Mouse (Mus musculus): Measurements from ENCODE around the gene Rhobtb3. TPM values are rescaled to one million over a fixed set of nuclear protein-coding genes. Genes with fewer than 3 reads are reported as not detected.

Rhobtb3 gene
- polyA plus RNA-seq, 1 experiment: 0.61 TPM

DNA sequence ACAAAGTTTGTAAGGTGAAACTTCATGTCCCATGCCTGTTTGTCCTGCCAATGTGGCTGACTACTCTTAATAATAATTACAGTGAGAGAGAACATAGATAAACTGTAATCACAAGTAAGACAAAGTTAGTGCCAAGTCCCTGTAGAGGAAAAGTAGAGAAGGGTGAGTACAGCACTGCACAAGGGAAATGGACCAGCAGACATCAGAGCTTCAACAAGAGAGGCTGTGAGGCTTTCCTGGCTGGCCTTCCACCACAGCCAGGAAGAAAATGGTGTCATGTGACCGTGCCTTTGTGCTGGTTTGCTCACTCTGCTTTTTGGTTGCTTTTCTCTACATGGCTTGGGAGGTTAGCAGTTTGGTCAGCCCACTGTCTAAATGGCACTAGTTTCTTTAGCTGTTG, 31.9 kb upstream of the Rhobtb3 start:
- TF ChIP-seq POLR2A (IDR thresholded peaks at IDR 0.05; ENCODE audit: control insufficient read depth, extremely low read depth, insufficient read depth, low read length, poor library complexity) (no peak), CTCF (IDR thresholded peaks at IDR 0.05; ENCODE audit: borderline replicate concordance, control insufficient read depth, extremely low read depth, insufficient read depth, low read length, poor library complexity) (no peak)
- Histone ChIP-seq H3K36me3 (ENCODE audit: control insufficient read depth, insufficient read depth, low read length) (no peaks in the 10 kb centered on the region), H3K27me3 (ENCODE audit: control insufficient read depth, insufficient read depth, low read length) (no peaks in the 10 kb centered on the region), H3K4me1 (replicated peaks; ENCODE audit: control insufficient read depth, insufficient read depth, low read length) (no peaks in the 10 kb centered on the region), H3K27ac (ENCODE audit: control insufficient read depth, insufficient read depth, low read length) (no peak overlapping the region), H3K4me3 (ENCODE audit: control insufficient read depth, insufficient read depth, low read length) (no peak overlapping the region)
- 67% methylated on average over 1 of the region's 1 CpGs for WGBS
- no peak for DNase-seq

DNA sequence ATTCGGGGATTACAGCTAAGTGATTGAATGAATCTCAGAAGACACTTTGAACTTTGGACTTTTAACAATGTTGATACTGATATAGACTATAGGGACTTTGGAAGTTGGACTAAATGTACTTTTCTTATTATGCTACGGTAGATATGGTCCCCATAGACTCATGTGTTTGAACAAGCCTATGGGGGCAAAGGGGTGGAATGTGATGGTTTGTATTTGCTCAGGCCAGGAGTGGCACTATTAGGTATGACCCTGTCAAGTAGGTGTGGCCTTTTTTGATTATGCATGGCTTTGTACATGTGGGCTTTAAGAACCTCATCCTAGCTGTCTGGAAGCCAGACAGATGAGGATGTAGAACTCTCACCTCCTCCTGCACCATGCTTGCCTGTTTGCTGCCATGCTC, 30.8 kb upstream of the Rhobtb3 start:
- H3K27me3 ChIP-seq (ENCODE audit: control insufficient read depth, insufficient read depth, low read length): no peaks in the 10 kb centered on the region
- DNase-seq: no peak
- no peak overlapping the region for H3K27ac ChIP-seq (ENCODE audit: control insufficient read depth, insufficient read depth, low read length)
- no peaks in the 10 kb centered on the region for H3K36me3 ChIP-seq (ENCODE audit: control insufficient read depth, insufficient read depth, low read length)
- WGBS: 87% methylated on average over 2 of the region's 2 CpGs
- no peak for TF ChIP-seq POLR2A (IDR thresholded peaks at IDR 0.05; ENCODE audit: control insufficient read depth, extremely low read depth, insufficient read depth, low read length, poor library complexity)
- no peak for TF ChIP-seq CTCF (IDR thresholded peaks at IDR 0.05; ENCODE audit: borderline replicate concordance, control insufficient read depth, extremely low read depth, insufficient read depth, low read length, poor library complexity)
- no peak overlapping the region for H3K4me3 ChIP-seq (ENCODE audit: control insufficient read depth, insufficient read depth, low read length)
- H3K4me1 ChIP-seq (replicated peaks; ENCODE audit: control insufficient read depth, insufficient read depth, low read length): no peaks in the 10 kb centered on the region

DNA sequence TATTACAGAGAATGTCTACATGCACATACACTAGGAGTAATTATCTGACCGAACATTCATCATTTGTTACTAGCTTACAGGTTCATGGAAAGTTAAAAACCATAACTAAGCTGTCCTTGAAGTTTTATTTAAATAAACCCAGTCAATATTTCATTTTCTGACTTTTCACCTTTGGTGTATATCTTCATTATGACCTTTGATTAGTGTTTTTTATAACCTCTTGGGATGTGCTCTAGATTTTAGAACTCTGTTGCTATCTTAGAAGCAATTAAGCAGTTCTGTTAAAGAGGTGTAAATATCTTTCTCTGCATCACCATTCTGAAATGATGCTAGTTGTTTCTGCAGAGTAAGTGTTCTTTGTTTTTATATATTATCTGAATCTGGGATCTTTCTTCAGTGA, 23.1 kb upstream of the Rhobtb3 start, which contains the start of gene Spata9:
TSS of gene Spata9 (plus strand) at position 301 of the 400 bp plus-strand sequence.
- WGBS: 89% methylated on average over 1 of the region's 1 CpGs
- Histone ChIP-seq H3K4me3 (ENCODE audit: control insufficient read depth, insufficient read depth, low read length) (no peak within 1 kb of the TSS), H3K4me1 (replicated peaks; ENCODE audit: control insufficient read depth, insufficient read depth, low read length) (no peaks in the 10 kb centered on the region), H3K36me3 (ENCODE audit: control insufficient read depth, insufficient read depth, low read length) (no peaks in the 10 kb centered on the region), H3K27ac (ENCODE audit: control insufficient read depth, insufficient read depth, low read length) (no peak within 1 kb of the TSS), H3K27me3 (ENCODE audit: control insufficient read depth, insufficient read depth, low read length) (no peaks in the 10 kb centered on the region)
- TF ChIP-seq POLR2A (IDR thresholded peaks at IDR 0.05; ENCODE audit: control insufficient read depth, extremely low read depth, insufficient read depth, low read length, poor library complexity) (no peak), CTCF (IDR thresholded peaks at IDR 0.05; ENCODE audit: borderline replicate concordance, control insufficient read depth, extremely low read depth, insufficient read depth, low read length, poor library complexity) (no peak)
- DNase-seq: no peak

DNA sequence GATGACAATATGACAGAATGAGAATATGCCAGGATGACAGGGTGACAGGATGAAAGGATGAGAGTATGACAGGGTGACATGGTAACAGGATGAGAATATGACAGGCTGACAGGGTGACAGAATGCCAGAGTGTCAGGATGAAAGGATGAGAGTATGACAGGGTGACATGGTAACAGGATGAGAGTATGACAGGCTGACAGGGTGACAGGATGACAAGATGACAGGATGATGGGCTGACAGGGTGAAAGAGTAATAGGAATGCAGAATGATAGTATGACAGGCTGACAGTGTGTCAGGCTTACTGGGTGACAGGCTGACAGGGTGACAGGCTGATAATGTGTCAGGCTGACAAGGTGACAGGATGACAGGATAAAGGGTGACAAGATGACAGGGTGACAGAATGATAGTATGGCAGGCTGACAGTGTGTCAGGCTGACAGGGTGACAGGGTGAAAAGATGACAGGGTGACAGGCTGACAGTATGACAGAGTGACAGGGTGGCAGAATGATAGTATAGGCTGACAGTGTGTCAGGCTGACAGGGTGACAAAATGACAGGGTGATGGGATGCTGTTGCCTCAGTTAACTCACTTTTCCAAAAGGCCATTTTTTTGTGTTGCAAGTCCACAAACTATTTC, 11.8 kb upstream of the Rhobtb3 start:
- no peaks in the 10 kb centered on the region for H3K27me3 ChIP-seq (ENCODE audit: control insufficient read depth, insufficient read depth, low read length)
- no peak overlapping the region for H3K4me3 ChIP-seq (ENCODE audit: control insufficient read depth, insufficient read depth, low read length)
- DNase-seq: no peak
- H3K36me3 ChIP-seq (ENCODE audit: control insufficient read depth, insufficient read depth, low read length): no peaks in the 10 kb centered on the region
- no peak overlapping the region for H3K27ac ChIP-seq (ENCODE audit: control insufficient read depth, insufficient read depth, low read length)
- H3K4me1 ChIP-seq (replicated peaks; ENCODE audit: control insufficient read depth, insufficient read depth, low read length): no peaks in the 10 kb centered on the region
- TF ChIP-seq CTCF (IDR thresholded peaks at IDR 0.05; ENCODE audit: borderline replicate concordance, control insufficient read depth, extremely low read depth, insufficient read depth, low read length, poor library complexity) (no peak), POLR2A (IDR thresholded peaks at IDR 0.05; ENCODE audit: control insufficient read depth, extremely low read depth, insufficient read depth, low read length, poor library complexity) (no peak)

DNA sequence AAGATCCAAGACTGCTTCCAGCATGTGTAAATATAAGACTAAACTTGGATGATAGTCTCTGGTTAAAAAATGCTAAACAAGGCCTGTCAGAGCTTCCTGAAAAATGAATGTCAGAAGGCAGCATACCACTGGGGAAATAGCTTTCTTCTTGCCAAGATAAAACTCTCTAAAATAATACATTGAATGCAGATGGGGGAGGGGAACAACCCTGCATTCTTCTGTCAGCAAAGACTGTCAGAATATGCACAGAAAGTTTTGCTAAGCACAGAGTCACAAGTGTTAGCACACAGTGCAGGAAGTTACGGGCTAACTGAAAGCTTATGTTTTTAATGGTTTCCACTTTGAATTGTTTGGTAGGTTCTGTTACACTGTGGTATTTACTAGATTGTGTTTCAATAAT, 6.6 kb upstream of the Rhobtb3 start:
- no peak for DNase-seq
- TF ChIP-seq POLR2A (IDR thresholded peaks at IDR 0.05; ENCODE audit: control insufficient read depth, extremely low read depth, insufficient read depth, low read length, poor library complexity) (no peak), CTCF (IDR thresholded peaks at IDR 0.05; ENCODE audit: borderline replicate concordance, control insufficient read depth, extremely low read depth, insufficient read depth, low read length, poor library complexity) (no peak)
- Histone ChIP-seq H3K36me3 (ENCODE audit: control insufficient read depth, insufficient read depth, low read length) (no peaks in the 10 kb centered on the region), H3K27me3 (ENCODE audit: control insufficient read depth, insufficient read depth, low read length) (no peaks in the 10 kb centered on the region), H3K4me3 (ENCODE audit: control insufficient read depth, insufficient read depth, low read length) (no peak overlapping the region), H3K27ac (ENCODE audit: control insufficient read depth, insufficient read depth, low read length) (no peak overlapping the region), H3K4me1 (replicated peaks; ENCODE audit: control insufficient read depth, insufficient read depth, low read length) (no peaks in the 10 kb centered on the region)
- 78% methylated on average over 1 of the region's 1 CpGs for WGBS

DNA sequence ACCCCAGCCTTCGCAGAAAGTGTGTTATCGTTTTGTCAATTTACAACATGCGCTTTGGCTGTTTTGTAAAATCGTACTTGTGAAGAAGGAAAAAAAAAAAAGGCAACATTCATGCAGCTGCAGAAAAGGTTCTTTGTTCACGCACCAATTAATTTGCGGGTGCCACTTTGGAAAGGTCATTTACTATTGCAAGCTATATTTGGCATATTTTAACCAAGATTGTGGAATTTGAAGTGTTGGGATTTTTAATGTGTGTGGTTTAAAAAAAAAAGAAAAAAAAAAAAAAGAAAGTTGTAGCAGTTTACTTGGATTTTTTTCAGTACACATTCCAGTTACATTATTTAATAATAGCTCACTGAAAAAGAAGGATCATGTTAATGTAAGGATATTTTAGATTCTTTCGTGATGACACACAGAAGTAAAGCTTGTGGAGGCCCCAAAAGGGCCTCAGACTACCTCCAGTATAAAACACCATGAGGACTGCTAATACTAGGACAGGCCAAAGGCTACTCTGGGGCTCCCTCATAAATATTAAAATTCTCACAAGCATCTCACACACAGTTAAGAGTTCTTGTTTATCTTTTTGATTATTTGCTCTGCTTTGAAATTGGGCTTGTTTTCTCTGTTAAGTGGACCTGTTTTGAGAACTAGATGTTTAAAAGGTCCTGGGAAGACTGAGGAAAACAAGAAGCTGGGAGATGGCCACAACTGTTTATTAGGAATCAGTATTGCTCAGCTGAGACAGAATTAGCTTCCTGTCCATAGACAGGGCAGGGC, 507 bp upstream of the Rhobtb3 start:
- H3K27ac ChIP-seq (ENCODE audit: control insufficient read depth, insufficient read depth, low read length): no peak overlapping the region
- DNase-seq: no peak
- WGBS: 22% methylated on average over 7 of the region's 7 CpGs

More for the DNA sequence above, 507 bp upstream of the Rhobtb3 start:
- Histone ChIP-seq H3K27me3 (ENCODE audit: control insufficient read depth, insufficient read depth, low read length) (peaks cover 6% of the 10 kb centered on the region; the same call in 1 of the 2 replicates), H3K36me3 (ENCODE audit: control insufficient read depth, insufficient read depth, low read length) (no peaks in the 10 kb centered on the region), H3K4me3 (ENCODE audit: control insufficient read depth, insufficient read depth, low read length) (peak overlapping the region; percentile 44), H3K4me1 (replicated peaks; ENCODE audit: control insufficient read depth, insufficient read depth, low read length) (no peaks in the 10 kb centered on the region; the same call in 1 of the 2 replicates)
- TF ChIP-seq CTCF (IDR thresholded peaks at IDR 0.05; ENCODE audit: borderline replicate concordance, control insufficient read depth, extremely low read depth, insufficient read depth, low read length, poor library complexity) (no peak), POLR2A (IDR thresholded peaks at IDR 0.05; ENCODE audit: control insufficient read depth, extremely low read depth, insufficient read depth, low read length, poor library complexity) (no peak)

Data from thymus, adult 2 months (tissue).